Mouse (Mus musculus) gastrocnemius, postnatal 36 days (tissue): Measurements from ENCODE around the gene Fbxl16. TPM values are rescaled to one million over a fixed set of nuclear protein-coding genes. Genes with fewer than 3 reads are reported as not detected.

Experiments
- DNase-seq, 2 experiments: peaks; one replicate each; pipeline ENCODE4 v3.0.0; 2022
- intact Hi-C: fragments of 180-260 bp; cut with DNase I; formaldehyde crosslinking; loops from one replicate; pipeline ENCODE4 v1.15.1; 2025
- long read RNA-seq, 2 experiments: library from polyadenylated mRNA; stranded (forward); transcript quantifications; one replicate each; pipeline ENCODE4 v2.0.0; 2021
- total RNA-seq, 2 experiments: library from RNA; stranded (reverse); gene quantifications; 2 replicates each; pipeline ENCODE4 v1.2.3; 2021

The Fbxl16 gene
- 1 to 10 TPM; 1.2 to 1.5 TPM for total RNA-seq
- long read RNA-seq, experiment 1 = 0 reads
- long read RNA-seq, experiment 2, partial matches to known transcripts = 0 of 2 reads
- long read RNA-seq, experiment 2, other reads (novel, unspliced or antisense) = 1 of 2 reads

GRCm38 (mm10) chr17:25808789-25809605 lies at the start of gene Fbxl16:
TSS of gene Fbxl16 (plus strand) at chr17:25809085.
- intact Hi-C loops = no loop called here
- DNase-seq = peak in 1 of 2 experiments; percentile 42

GRCm38 (mm10) chr17:25760148-25760547 lies 48.7 kb upstream of the Fbxl16 start:
- no peak for DNase-seq
- intact Hi-C loops = no loop called here

GRCm38 (mm10) chr17:25761561-25761970 lies 47.3 kb upstream of the Fbxl16 start:
- DNase-seq = no peak
- intact Hi-C loops = no loop called here

GRCm38 (mm10) chr17:25762591-25762990 lies 46.3 kb upstream of the Fbxl16 start:
- no peak for DNase-seq
- intact Hi-C loops = no loop called here

- DNase-seq = no peak
- intact Hi-C loops = no loop called here
These were observed 43.0 kb upstream of the Fbxl16 start for GRCm38 (mm10) chr17:25765886-25766285.

DNA sequence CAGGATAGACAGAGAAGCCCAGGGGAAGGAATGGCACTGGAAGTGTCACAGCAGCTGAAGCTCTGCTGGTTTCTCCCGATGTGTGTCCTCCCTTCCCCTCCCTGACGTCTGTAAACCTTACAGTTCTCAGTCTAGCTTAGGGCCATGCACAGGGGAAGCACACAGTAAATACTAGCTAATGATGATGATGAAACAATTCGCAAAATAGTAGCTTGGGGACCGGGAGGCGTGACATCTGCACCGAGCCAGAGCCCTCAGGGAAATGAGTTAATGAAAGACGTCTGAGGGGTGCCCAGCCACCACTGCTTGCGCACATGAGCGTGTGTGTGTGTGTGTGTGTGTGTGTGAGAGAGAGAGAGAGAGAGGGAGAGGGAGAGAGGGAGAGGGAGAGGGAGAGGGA lies 39.6 kb upstream of the Fbxl16 start:
- intact Hi-C loops = no loop called here
- no peak for DNase-seq

- DNase-seq = peak; percentile 94 to 97
- intact Hi-C loops = loop anchor here (1.0 to 2.0 kb wide), 2 partner anchors 23 to 28 kb away; partner anchors contain the start of gene Metrn
These were observed 35.2 kb upstream of the Fbxl16 start, which contains the start of gene Narfl for GRCm38 (mm10) chr17:25773549-25774120. TSS of gene Narfl (plus strand) at chr17:25773776.

DNA sequence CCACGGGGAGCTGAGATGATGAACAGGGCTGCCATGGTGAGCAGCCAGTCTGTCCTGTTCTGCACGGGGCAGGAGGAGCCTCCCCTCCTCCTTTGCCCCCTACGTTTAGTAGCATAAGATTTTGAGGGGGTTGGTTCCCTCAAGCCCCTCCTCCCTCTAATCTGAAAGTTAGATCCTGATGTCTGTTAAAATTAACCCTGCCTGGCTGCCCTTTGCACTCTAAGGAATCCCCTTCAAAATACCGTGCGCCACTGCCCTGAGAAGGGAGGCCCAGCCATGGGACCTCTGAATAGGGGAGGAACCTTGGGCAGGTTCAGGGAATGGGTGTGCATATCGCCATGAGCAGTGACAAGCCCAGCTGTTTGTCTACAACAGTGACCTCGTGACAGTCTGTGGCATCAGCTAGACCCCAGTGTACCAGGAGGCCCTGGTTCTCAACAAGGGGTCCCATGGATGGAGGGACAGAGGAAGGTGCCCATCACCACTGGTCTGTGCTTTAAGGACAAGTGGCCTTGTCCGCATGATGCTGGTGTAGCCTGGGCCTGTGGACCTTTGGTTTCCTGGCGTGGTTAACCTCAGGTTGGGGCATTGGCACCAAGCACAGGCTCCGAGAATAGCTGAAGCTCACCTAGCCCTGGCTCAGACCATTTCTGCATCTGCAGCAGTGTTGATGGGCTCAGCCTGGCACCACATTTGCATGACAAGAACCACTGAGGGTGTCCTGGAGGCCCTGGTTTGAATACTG lies 33.4 kb upstream of the Fbxl16 start:
- intact Hi-C loops = loop anchor here (2.0 kb wide), 1 partner anchor 21 kb away; the partner anchor contains the start of gene Metrn
- no peak for DNase-seq

- DNase-seq = no peak
- intact Hi-C loops = no loop called here
These were observed 30.9 kb upstream of the Fbxl16 start for GRCm38 (mm10) chr17:25777948-25778347.

DNA sequence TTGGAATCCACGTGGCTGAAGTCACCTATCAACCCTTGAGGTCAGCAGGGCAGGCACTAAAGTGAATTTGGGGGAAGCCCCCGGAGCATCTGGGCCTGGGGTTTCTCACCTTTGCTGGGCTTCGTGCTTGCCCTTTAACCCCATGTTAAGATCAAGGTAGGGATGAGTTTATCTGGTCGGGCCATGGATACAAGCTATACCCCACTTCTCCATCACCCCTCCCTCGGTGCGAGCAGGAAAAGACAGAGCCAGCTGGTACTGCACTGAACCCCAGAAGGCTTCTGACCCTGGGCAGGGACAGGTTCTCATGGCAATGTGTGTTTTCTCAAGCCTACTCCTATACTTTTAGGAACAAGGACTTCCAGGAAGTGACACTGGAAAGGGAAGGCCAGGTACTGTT lies 27.5 kb upstream of the Fbxl16 start:
- no peak for DNase-seq
- intact Hi-C loops = no loop called here

DNA sequence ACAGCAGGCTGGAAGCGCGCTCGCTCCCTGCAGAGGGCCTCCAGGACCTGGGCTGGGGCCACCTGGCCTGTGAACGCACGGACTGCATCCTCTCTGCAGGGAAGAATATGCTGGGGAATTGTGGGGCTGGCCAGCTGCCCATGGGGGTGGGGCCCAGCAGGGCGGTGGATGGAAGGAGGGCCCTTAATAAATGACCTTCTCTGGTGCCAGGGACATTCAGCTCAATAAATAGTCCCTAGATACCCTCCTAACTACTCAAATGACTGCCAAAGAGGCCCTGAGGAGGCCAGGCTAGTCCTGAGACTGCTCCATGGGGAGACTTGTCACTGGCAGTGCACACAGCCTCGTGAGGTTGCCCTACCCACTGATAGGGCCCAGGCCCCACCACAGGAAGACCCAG lies 25.8 kb upstream of the Fbxl16 start:
- intact Hi-C loops = no loop called here
- DNase-seq = no peak

DNA sequence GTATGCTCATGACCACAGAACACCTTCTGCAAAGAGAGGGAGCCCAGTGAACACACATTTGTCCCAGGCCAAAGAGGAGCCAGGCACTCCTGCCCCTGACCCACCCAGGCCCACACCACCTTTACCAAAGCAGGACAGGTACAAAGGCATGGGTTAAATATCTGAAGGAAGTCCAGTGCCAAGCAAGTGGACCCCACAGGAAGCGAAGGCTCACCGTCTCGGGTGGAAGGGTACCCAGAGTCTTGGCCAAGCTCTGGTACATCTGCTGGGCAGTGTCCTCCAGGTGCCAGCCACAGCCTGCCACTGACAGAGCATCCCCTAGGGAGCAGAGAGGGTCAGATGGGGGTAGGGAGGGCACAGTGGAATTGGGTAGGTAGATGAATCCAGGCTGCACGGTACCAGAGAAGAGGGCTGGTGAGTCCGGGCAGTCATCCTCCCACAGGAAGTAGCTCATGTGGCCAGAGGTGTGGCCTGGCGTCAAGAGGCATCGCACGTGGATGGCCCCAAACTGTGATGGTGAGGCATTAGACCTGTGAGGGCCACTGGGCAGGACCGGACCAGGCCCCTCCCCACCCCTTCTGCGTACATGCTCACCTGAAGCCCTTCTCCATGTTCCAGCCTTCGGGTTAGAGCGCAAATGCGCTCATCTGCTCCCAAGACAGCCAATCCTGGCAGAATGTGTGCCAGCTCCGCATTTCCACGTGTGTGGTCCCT lies 24.9 kb upstream of the Fbxl16 start:
- no peak for DNase-seq
- intact Hi-C loops = no loop called here

DNA sequence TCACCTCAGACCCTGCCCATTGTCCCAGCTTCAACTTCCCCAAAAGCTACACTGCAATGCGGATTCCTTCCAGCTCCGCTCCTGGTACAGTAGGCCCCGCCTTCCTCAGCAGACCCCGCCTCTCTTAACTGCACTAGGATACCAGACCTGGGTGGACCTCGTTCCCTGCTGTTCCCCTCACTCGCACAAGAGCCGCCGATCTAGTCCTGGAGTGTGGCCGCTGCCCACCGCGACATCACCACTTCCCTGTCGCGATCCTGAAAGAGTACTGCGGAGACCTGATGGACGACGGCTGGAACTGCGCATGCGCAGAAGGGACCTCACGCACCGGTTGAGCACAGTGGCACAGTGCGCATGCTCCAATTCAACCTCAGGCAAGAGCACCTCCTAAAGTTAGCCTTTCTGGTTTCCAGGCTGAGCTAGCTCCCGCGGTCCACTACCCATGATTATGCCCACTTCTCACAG lies 23.6 kb upstream of the Fbxl16 start, which contains the start of gene Haghl:
TSS of gene Haghl (minus strand) at position 393 of the 465 bp plus-strand sequence.
- intact Hi-C loops = no loop called here
- peak; percentile 92 to 97 for DNase-seq

DNA sequence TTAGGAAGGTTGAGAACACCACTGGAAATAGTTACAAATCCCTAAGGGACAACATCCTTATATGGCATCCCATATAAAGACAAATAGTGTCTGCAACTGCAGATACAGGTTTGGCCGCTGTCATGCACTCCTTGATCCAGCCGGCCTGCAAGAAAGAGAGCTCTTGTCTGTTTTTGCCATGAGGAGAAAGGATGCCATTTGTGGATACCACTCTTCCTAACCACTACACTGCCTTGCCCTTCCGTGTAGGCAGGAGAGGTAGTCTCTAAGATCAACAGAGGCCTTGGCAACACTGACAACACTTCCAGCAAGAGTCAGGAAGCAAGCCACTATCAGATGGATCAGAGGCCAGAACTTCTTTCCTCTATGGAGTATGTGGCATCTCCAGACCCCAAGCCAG lies 22.6 kb upstream of the Fbxl16 start, which contains the start of gene Ccdc78:
TSS of gene Ccdc78 (plus strand) at position 301 of the 400 bp plus-strand sequence.
- intact Hi-C loops = no loop called here

DNA sequence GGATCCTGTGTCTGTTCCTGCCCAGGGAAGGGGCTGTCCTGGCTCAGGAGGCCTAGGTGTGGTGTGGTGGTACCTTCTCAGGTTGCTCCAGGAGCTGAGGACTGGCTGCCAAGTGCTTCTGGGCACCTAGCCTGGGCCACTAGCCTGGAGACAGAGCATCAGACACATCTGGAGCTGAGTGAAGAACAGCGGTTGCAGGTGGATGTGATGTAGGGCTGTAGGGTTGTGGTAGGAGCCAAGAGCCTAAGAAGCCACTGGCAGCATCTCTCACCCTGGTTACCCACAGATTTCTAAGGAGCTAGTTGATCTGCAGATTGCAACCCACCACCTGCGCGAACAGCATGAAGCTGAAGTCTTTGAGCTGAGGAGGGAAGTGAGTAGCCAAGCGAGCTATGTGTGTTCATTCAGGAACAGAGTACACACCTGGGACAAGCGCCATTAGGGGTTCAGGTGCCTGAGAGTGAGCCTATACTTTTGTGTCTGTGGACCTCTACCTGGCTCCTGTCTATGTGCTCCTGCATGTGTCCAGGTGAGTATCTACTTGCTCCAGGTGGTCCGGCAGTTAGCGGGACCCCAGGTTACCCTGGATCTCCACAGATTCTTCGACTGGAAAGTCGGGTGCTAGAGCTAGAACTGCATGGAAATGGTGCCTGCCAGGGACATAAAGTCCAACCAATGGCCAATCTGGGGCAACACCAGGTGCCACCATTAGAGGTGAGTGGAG lies 21.9 kb upstream of the Fbxl16 start:
- intact Hi-C loops = no loop called here
- DNase-seq = no peak

More for the DNA sequence above, 22.6 kb upstream of the Fbxl16 start, which contains the start of gene Ccdc78:
- no peak for DNase-seq

DNA sequence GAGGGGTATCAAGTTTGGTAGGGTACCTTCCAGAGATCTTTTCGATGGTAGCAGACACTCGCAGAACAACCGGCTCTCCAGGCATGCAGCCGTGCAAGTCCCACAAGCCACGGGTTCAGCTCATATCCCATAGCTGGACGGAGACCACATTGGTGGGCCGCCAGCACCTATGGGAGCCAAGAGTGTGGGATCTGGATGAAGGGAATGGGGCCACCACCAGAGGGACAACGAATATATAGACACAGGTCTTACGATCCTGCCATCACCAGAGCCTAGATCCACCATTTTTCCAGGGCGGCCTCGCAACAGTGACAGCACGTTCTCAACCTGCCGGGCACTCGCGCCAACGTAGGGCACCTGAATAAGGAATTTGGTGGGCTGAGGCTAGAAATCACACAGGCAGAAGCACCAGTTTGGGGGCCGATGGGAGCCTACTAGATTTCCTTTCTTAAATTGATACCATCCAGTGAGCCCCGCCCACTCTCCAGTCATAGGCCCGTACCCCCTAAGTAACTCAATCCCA lies 17.5 kb upstream of the Fbxl16 start:
- intact Hi-C loops = no loop called here
- no peak for DNase-seq

DNA sequence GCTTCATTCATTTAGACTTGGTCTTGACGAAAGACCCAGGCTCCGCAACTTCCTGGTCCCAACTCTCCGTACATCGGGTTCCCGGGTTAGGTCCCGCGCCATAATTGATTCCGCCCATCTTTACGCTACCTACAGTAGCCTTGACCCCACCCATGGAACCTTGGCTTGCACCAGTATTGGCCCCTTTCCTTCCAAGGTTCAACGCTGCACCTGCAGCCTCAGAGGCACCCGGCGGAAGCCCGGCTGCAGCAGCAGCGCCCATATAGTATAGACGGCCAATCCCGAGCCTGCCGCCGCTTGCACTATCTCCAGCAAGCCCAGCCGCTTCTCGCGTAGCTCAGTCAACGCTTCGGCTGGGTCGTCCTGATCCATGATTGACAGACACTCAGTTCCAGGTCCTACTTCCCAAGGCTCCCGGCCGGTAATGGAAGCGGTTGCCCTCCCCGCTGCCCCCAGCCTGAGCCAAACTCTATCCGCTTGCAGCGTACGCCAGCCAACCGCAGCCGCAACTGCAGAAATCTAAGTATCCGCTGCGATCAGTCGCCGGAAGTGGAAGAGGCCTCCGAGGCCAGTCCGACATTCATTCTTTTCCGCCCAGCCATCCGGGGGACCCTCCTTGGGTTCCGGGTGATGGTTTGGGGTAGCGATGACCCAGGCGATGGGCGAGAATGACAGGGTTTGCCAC lies 16.9 kb upstream of the Fbxl16 start:
- intact Hi-C loops = no loop called here
- peak; percentile 77 to 88 for DNase-seq

- DNase-seq = peak in 1 of 2 experiments; percentile 66
- intact Hi-C loops = no loop called here
These were observed 16.3 kb upstream of the Fbxl16 start, which contains the start of gene Fam173a for GRCm38 (mm10) chr17:25792615-25793014. TSS of gene Fam173a (minus strand) at chr17:25792901.
